Mouse (Mus musculus) ES-E14 (cell line): ENCODE data around the gene Nsun7.

ENCODE experiments used
- CHD2 ChIP-seq: IDR thresholded peaks from 2 replicates; pipeline ENCODE4 v1.6.1; 2014; ENCODE audit warnings: mild to moderate bottlenecking, low read depth, low read length, inconsistent platforms
- MAFK ChIP-seq: IDR thresholded peaks from 2 replicates; pipeline ENCODE4 v1.6.1; 2014; ENCODE audit warnings: mild to moderate bottlenecking, low read depth, low read length, inconsistent platforms; ENCODE audit not compliant: insufficient read depth
- ZNF384 ChIP-seq: IDR thresholded peaks from 2 replicates; pipeline ENCODE4 v1.6.1; 2012; ENCODE audit warnings: low read depth, low read length, inconsistent platforms

DNA sequence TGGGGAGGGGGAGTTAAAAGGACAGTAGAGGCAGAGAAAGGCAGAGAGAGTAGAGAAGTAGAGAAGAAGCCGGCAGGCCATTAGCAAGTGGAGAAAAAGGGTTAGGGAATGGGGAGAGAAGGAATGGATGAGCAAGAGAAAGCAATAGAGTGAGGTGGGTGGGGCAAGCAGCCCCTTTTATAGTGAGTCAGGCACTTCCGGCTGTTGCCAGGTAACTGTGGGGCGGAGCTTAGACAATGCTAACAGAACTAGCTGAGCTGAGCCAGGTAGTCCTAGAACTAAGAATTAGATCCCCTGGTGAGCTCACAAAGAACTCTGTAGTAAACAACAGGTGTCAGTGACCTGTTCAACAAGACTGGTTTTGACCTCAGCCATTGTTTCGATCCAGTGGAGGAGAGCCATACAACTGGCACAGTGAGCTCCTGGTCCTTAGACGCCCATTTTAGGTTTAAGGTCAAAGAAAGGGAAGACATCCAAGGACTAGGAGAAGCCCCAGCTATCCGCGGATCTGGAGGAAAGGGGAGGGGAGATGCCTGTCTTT is 45.2 kb upstream of the Nsun7 start:
- TF ChIP-seq ZNF384 (no peak), MAFK (no peak), CHD2 (no peak)
